Mouse (Mus musculus): Measurements from ENCODE around the gene Krtap14. TPM values are rescaled to one million over a fixed set of nuclear protein-coding genes. Genes with fewer than 3 reads are reported as not detected.

Krtap14 gene
- polyA plus RNA-seq (2016; fragmentation: Nextera tagmentation; extraction: Ambion mirVana) = not detected in 2 replicates

- H3K27ac ChIP-seq = no peak within 1 kb of the TSS
- WGBS = 51% methylated on average over 9 of the region's 9 CpGs
- peaks cover 17% of the 10 kb centered on the region for H3K4me1 ChIP-seq
- no peak within 1 kb of the TSS for H3K4me3 ChIP-seq
- no peak for DNase-seq (ENCODE audit: low spot score)
- H3K36me3 ChIP-seq = no peaks in the 10 kb centered on the region
- H3K9me3 ChIP-seq (replicated peaks) = no peaks in the 10 kb centered on the region
- no peaks in the 10 kb centered on the region for H3K27me3 ChIP-seq (ENCODE audit: low read depth, poor library complexity, severe bottlenecking)
Observed at GRCm38 (mm10) chr16:88826095-88826652, at the start of gene Krtap14. Krtap14 (minus strand) TSS chr16:88826145.

- DNase-seq (ENCODE audit: low spot score) = no peak
- no peaks in the 10 kb centered on the region for H3K4me1 ChIP-seq
- no peak within 1 kb of the TSS for H3K27ac ChIP-seq
- H3K9me3 ChIP-seq (replicated peaks) = no peaks in the 10 kb centered on the region
- 88% methylated on average over 3 of the region's 3 CpGs for WGBS
- H3K36me3 ChIP-seq = no peaks in the 10 kb centered on the region
- no peaks in the 10 kb centered on the region for H3K27me3 ChIP-seq (ENCODE audit: low read depth, poor library complexity, severe bottlenecking)
- H3K4me3 ChIP-seq = no peak within 1 kb of the TSS
Observed at GRCm38 (mm10) chr16:88874169-88874568, 48.2 kb upstream of the Krtap14 start, which contains the start of gene Krtap19-2. Krtap19-2 (minus strand) TSS chr16:88874269.

- H3K27ac ChIP-seq = no peak within 1 kb of the TSS
- H3K4me3 ChIP-seq = no peak within 1 kb of the TSS
- no peaks in the 10 kb centered on the region for H3K36me3 ChIP-seq
- H3K27me3 ChIP-seq (ENCODE audit: low read depth, poor library complexity, severe bottlenecking) = no peaks in the 10 kb centered on the region
- H3K9me3 ChIP-seq (replicated peaks) = no peaks in the 10 kb centered on the region
- 90% methylated on average over 6 of the region's 6 CpGs for WGBS
- no peaks in the 10 kb centered on the region for H3K4me1 ChIP-seq
- DNase-seq (ENCODE audit: low spot score) = no peak
Observed at GRCm38 (mm10) chr16:88869311-88869710, 43.4 kb upstream of the Krtap14 start, which contains the start of gene Krtap19-1. Krtap19-1 (minus strand) TSS chr16:88869411.

- no peaks in the 10 kb centered on the region for H3K9me3 ChIP-seq (replicated peaks)
- H3K36me3 ChIP-seq = no peaks in the 10 kb centered on the region
- DNase-seq (ENCODE audit: low spot score) = no peak
- H3K27ac ChIP-seq = no peak overlapping the region
- no peak overlapping the region for H3K4me3 ChIP-seq
- WGBS = 80% methylated on average over 4 of the region's 4 CpGs
- H3K27me3 ChIP-seq (ENCODE audit: low read depth, poor library complexity, severe bottlenecking) = peaks cover 21% of the 10 kb centered on the region; the same call in 1 of the 2 replicates
- no peaks in the 10 kb centered on the region for H3K4me1 ChIP-seq
Observed at GRCm38 (mm10) chr16:88864887-88865407, 39.0 kb upstream of the Krtap14 start.

- Histone ChIP-seq H3K4me1 (no peaks in the 10 kb centered on the region), H3K4me3 (no peak overlapping the region), H3K27ac (no peak overlapping the region), H3K27me3 (ENCODE audit: low read depth, poor library complexity, severe bottlenecking) (no peaks in the 10 kb centered on the region), H3K36me3 (no peaks in the 10 kb centered on the region), H3K9me3 (replicated peaks) (no peaks in the 10 kb centered on the region)
- no peak for DNase-seq (ENCODE audit: low spot score)
- 12% methylated on average over 5 of the region's 5 CpGs for WGBS
Observed at GRCm38 (mm10) chr16:88851450-88851849, 25.5 kb upstream of the Krtap14 start.

- H3K36me3 ChIP-seq = no peaks in the 10 kb centered on the region
- no peak overlapping the region for H3K4me3 ChIP-seq
- no peak for DNase-seq (ENCODE audit: low spot score)
- WGBS = 91% methylated on average over 4 of the region's 4 CpGs
- H3K27me3 ChIP-seq (ENCODE audit: low read depth, poor library complexity, severe bottlenecking) = no peaks in the 10 kb centered on the region
- H3K4me1 ChIP-seq = no peaks in the 10 kb centered on the region
- no peaks in the 10 kb centered on the region for H3K9me3 ChIP-seq (replicated peaks)
- H3K27ac ChIP-seq = no peak overlapping the region
Observed at GRCm38 (mm10) chr16:88848558-88848957, 22.6 kb upstream of the Krtap14 start.

GRCm38 (mm10) chr16:88847363-88847762 is 21.4 kb upstream of the Krtap14 start:
- Histone ChIP-seq H3K27ac (no peak overlapping the region), H3K36me3 (no peaks in the 10 kb centered on the region), H3K4me3 (no peak overlapping the region), H3K4me1 (no peaks in the 10 kb centered on the region), H3K9me3 (replicated peaks) (no peaks in the 10 kb centered on the region), H3K27me3 (ENCODE audit: low read depth, poor library complexity, severe bottlenecking) (no peaks in the 10 kb centered on the region)
- no peak for DNase-seq (ENCODE audit: low spot score)
- WGBS = 93% methylated on average over 1 of the region's 1 CpGs

- Histone ChIP-seq H3K27me3 (ENCODE audit: low read depth, poor library complexity, severe bottlenecking) (no peaks in the 10 kb centered on the region), H3K9me3 (replicated peaks) (no peaks in the 10 kb centered on the region), H3K4me3 (no peak overlapping the region), H3K4me1 (peaks cover 17% of the 10 kb centered on the region), H3K27ac (no peak overlapping the region), H3K36me3 (no peaks in the 10 kb centered on the region)
- WGBS = 9% methylated on average over 3 of the region's 3 CpGs
- DNase-seq (ENCODE audit: low spot score) = peak; percentile 42
Observed at GRCm38 (mm10) chr16:88826978-88827377, 1.0 kb upstream of the Krtap14 start.

- Histone ChIP-seq H3K27ac (no peak overlapping the region), H3K9me3 (replicated peaks) (no peaks in the 10 kb centered on the region), H3K4me3 (no peak overlapping the region), H3K36me3 (no peaks in the 10 kb centered on the region), H3K27me3 (ENCODE audit: low read depth, poor library complexity, severe bottlenecking) (no peaks in the 10 kb centered on the region), H3K4me1 (peaks cover 17% of the 10 kb centered on the region)
- 89% methylated on average over 3 of the region's 3 CpGs for whole genome bisulfite sequencing
- no peak for DNase-seq (ENCODE audit: low spot score)
Observed at GRCm38 (mm10) chr16:88823736-88824135, 2.2 kb downstream of the Krtap14 start.

GRCm38 (mm10) chr16:88820066-88820465 is 5.9 kb downstream of the Krtap14 start, which contains the start of gene Krtap15:
Krtap15 (plus strand) TSS chr16:88820215.
- no peaks in the 10 kb centered on the region for H3K9me3 ChIP-seq (replicated peaks)
- no peaks in the 10 kb centered on the region for H3K36me3 ChIP-seq
- H3K4me1 ChIP-seq = no peaks in the 10 kb centered on the region
- WGBS = 83% methylated on average over 3 of the region's 3 CpGs
- H3K27me3 ChIP-seq (ENCODE audit: low read depth, poor library complexity, severe bottlenecking) = no peaks in the 10 kb centered on the region
- H3K27ac ChIP-seq = no peak within 1 kb of the TSS
- H3K4me3 ChIP-seq = no peak within 1 kb of the TSS
- no peak for DNase-seq (ENCODE audit: low spot score)

GRCm38 (mm10) chr16:88811827-88812226 is 14.1 kb downstream of the Krtap14 start, which contains the start of gene Gm20741:
Gm20741 (minus strand) TSS chr16:88812220.
- WGBS = 93% methylated on average over 2 of the region's 2 CpGs
- no peak within 1 kb of the TSS for H3K4me3 ChIP-seq
- no peaks in the 10 kb centered on the region for H3K4me1 ChIP-seq
- H3K27ac ChIP-seq = no peak within 1 kb of the TSS
- no peaks in the 10 kb centered on the region for H3K9me3 ChIP-seq (replicated peaks)
- DNase-seq (ENCODE audit: low spot score) = no peak
- H3K36me3 ChIP-seq = no peaks in the 10 kb centered on the region
- H3K27me3 ChIP-seq (ENCODE audit: low read depth, poor library complexity, severe bottlenecking) = no peaks in the 10 kb centered on the region

GRCm38 (mm10) chr16:88786786-88787185 is 39.2 kb downstream of the Krtap14 start:
- no peak overlapping the region for H3K4me3 ChIP-seq
- no peaks in the 10 kb centered on the region for H3K36me3 ChIP-seq
- no peaks in the 10 kb centered on the region for H3K27me3 ChIP-seq (ENCODE audit: low read depth, poor library complexity, severe bottlenecking)
- H3K27ac ChIP-seq = no peak overlapping the region
- no peak for DNase-seq (ENCODE audit: low spot score)
- 86% methylated on average over 2 of the region's 2 CpGs for WGBS
- H3K9me3 ChIP-seq (replicated peaks) = no peaks in the 10 kb centered on the region
- H3K4me1 ChIP-seq = no peaks in the 10 kb centered on the region

GRCm38 (mm10) chr16:88777596-88777995 is 48.3 kb downstream of the Krtap14 start, which contains the start of gene Gm5965:
Gm5965 (plus strand) TSS chr16:88777896.
- Histone ChIP-seq H3K36me3 (no peaks in the 10 kb centered on the region), H3K27me3 (ENCODE audit: low read depth, poor library complexity, severe bottlenecking) (no peaks in the 10 kb centered on the region), H3K27ac (no peak within 1 kb of the TSS), H3K4me1 (no peaks in the 10 kb centered on the region), H3K4me3 (no peak within 1 kb of the TSS), H3K9me3 (replicated peaks) (no peaks in the 10 kb centered on the region)
- WGBS = 92% methylated on average over 5 of the region's 6 CpGs
- DNase-seq (ENCODE audit: low spot score) = no peak

Measured in limb, embryonic 10.5 days (tissue).